Mouse (Mus musculus) limb, embryonic 15.5 days (tissue): ENCODE data around the gene Tdrkh. TPM values are rescaled to one million over a fixed set of nuclear protein-coding genes. Genes with fewer than 3 reads are reported as not detected.

Experiments
- ATAC-seq: fragments of 200-750 bp; cut with Nextera tagmentation; 2 replicates; pipeline ENCODE4 v1.8.0; 2017; ENCODE audit warnings: low read depth, moderate TSS enrichment; ENCODE audit not compliant: insufficient number of reproducible peaks, low FRiP score, low TSS enrichment
- H3K27ac ChIP-seq: fragments of 300-500 bp; sonication (generic); 2 replicates; pipeline ENCODE4 v1.5.1; 2015; ENCODE audit warnings: moderate library complexity, mild to moderate bottlenecking, inconsistent platforms
- H3K27me3 ChIP-seq: fragments of 300-500 bp; sonication (generic); 2 replicates; pipeline ENCODE4 v1.6.1; 2015; ENCODE audit warnings: inconsistent platforms
- H3K36me3 ChIP-seq: fragments of 300-500 bp; sonication (generic); 2 replicates; pipeline ENCODE4 v1.6.1; 2015; ENCODE audit warnings: inconsistent platforms
- H3K4me1 ChIP-seq: fragments of 300-500 bp; sonication (generic); 2 replicates; pipeline ENCODE4 v1.6.1; 2015; ENCODE audit warnings: inconsistent platforms
- H3K4me2 ChIP-seq: fragments of 300-500 bp; sonication (generic); 2 replicates; pipeline ENCODE4 v1.6.1; 2015; ENCODE audit warnings: mild to moderate bottlenecking, inconsistent platforms
- H3K4me3 ChIP-seq: fragments of 300-500 bp; sonication (generic); 2 replicates; pipeline ENCODE4 v1.5.1; 2015; ENCODE audit warnings: mild to moderate bottlenecking, inconsistent platforms
- H3K9ac ChIP-seq: fragments of 300-500 bp; sonication (generic); 2 replicates; pipeline ENCODE4 v1.6.1; 2015; ENCODE audit warnings: inconsistent platforms
- H3K9me3 ChIP-seq: fragments of 300-500 bp; sonication (generic); 2 replicates; pipeline ENCODE4 v1.6.1; 2016; ENCODE audit warnings: inconsistent platforms
- WGBS: fragments of 180-500 bp; shearing (Covaris S2); methylation state at CpG from one replicate; pipeline ENCODE4 v1.1.7; 2015; 5-methylcytosine and 5-hydroxymethylcytosine counted together
- polyA plus RNA-seq: library from polyadenylated mRNA; unstranded; fragments of >200 nt; fragmentation: Nextera tagmentation; extraction: Ambion mirVana; gene quantifications from 2 replicates; pipeline ENCODE4 v1.2.1, GENCODE M21; 2015

Tdrkh gene
- polyA plus RNA-seq, 1 experiment from 2014 or later = 6.7 TPM

- Histone ChIP-seq H3K36me3 (no peaks in the 10 kb centered on the region), H3K9ac (no peak overlapping the region), H3K9me3 (no peaks in the 10 kb centered on the region), H3K27me3 (no peaks in the 10 kb centered on the region), H3K27ac (no peak overlapping the region), H3K4me3 (no peak overlapping the region), H3K4me1 (no peaks in the 10 kb centered on the region), H3K4me2 (no peak overlapping the region)
- no peak for ATAC-seq
- WGBS = 75% methylated on average over 2 of the region's 2 CpGs
Observed at GRCm38 (mm10) chr3:94430980-94431379, 17.9 kb downstream of the Tdrkh start.

GRCm38 (mm10) chr3:94434305-94434704, 21.2 kb downstream of the Tdrkh start:
- H3K4me3 ChIP-seq = no peak overlapping the region
- ATAC-seq = no peak
- H3K27me3 ChIP-seq = no peaks in the 10 kb centered on the region
- no peak overlapping the region for H3K27ac ChIP-seq
- 95% methylated on average over 2 of the region's 2 CpGs for WGBS
- no peaks in the 10 kb centered on the region for H3K36me3 ChIP-seq
- no peaks in the 10 kb centered on the region for H3K4me1 ChIP-seq
- H3K9me3 ChIP-seq = no peaks in the 10 kb centered on the region
- no peak overlapping the region for H3K9ac ChIP-seq
- H3K4me2 ChIP-seq = no peak overlapping the region

GRCm38 (mm10) chr3:94436420-94436819, 23.3 kb downstream of the Tdrkh start:
- Histone ChIP-seq H3K4me2 (no peak overlapping the region), H3K36me3 (no peaks in the 10 kb centered on the region), H3K27ac (no peak overlapping the region), H3K4me3 (no peak overlapping the region), H3K27me3 (peaks cover 6% of the 10 kb centered on the region; the same call in 1 of the 2 replicates), H3K4me1 (no peaks in the 10 kb centered on the region), H3K9ac (no peak overlapping the region), H3K9me3 (no peaks in the 10 kb centered on the region)
- no peak for ATAC-seq
- 77% methylated on average over 9 of the region's 9 CpGs for WGBS

- Histone ChIP-seq H3K27me3 (peaks cover 6% of the 10 kb centered on the region; the same call in 1 of the 2 replicates), H3K27ac (no peak overlapping the region), H3K36me3 (peaks cover 15% of the 10 kb centered on the region), H3K9me3 (no peaks in the 10 kb centered on the region), H3K4me2 (no peak overlapping the region), H3K9ac (no peak overlapping the region), H3K4me3 (no peak overlapping the region), H3K4me1 (peaks cover 12% of the 10 kb centered on the region)
- ATAC-seq = no peak
- WGBS = 43% methylated on average over 3 of the region's 3 CpGs
Observed at GRCm38 (mm10) chr3:94441182-94441581, 28.1 kb downstream of the Tdrkh start.

- H3K27ac ChIP-seq = peak within 1 kb of the TSS; percentile 57; the same call in 1 of the 2 replicates
- peak within 1 kb of the TSS; percentile 80 for H3K4me2 ChIP-seq
- peaks cover 34% of the 10 kb centered on the region for H3K36me3 ChIP-seq
- WGBS = under 1% methylated on average over 39 of the region's 39 CpGs
- peak within 1 kb of the TSS; percentile 91 for H3K9ac ChIP-seq
- H3K4me1 ChIP-seq = peaks cover 12% of the 10 kb centered on the region
- peaks cover 6% of the 10 kb centered on the region; the same call in 1 of the 2 replicates for H3K27me3 ChIP-seq
- no peaks in the 10 kb centered on the region for H3K9me3 ChIP-seq
- peak within 1 kb of the TSS; percentile 96 for H3K4me3 ChIP-seq
- ATAC-seq = peak; percentile 94
Observed at GRCm38 (mm10) chr3:94442951-94443596, 30.0 kb downstream of the Tdrkh start, which contains the start of gene Mrpl9. Gene Mrpl9 (plus strand): TSS chr3:94443318.

- peaks cover 12% of the 10 kb centered on the region for H3K4me1 ChIP-seq
- H3K4me2 ChIP-seq = peak within 1 kb of the TSS; percentile 80
- ATAC-seq = 0 out of 2 replicates have a peak, but pooled peaks have one; percentile 31
- peak within 1 kb of the TSS; percentile 96 for H3K4me3 ChIP-seq
- peak within 1 kb of the TSS; percentile 91 for H3K9ac ChIP-seq
- under 1% methylated on average over 24 of the region's 24 CpGs for WGBS
- H3K9me3 ChIP-seq = no peaks in the 10 kb centered on the region
- peak within 1 kb of the TSS; percentile 57; the same call in 1 of the 2 replicates for H3K27ac ChIP-seq
- H3K27me3 ChIP-seq = peaks cover 6% of the 10 kb centered on the region; the same call in 1 of the 2 replicates
- peaks cover 38% of the 10 kb centered on the region for H3K36me3 ChIP-seq
Observed at GRCm38 (mm10) chr3:94443597-94443964, 30.5 kb downstream of the Tdrkh start, which contains the start of gene Oaz3. Gene Oaz3 (minus strand): TSS chr3:94443915.

- ATAC-seq = no peak
- peaks cover 4% of the 10 kb centered on the region; the same call in 1 of the 2 replicates for H3K4me1 ChIP-seq
- no peaks in the 10 kb centered on the region for H3K27me3 ChIP-seq
- no peak overlapping the region for H3K4me2 ChIP-seq
- no peak overlapping the region for H3K9ac ChIP-seq
- 79% methylated on average over 2 of the region's 2 CpGs for WGBS
- H3K4me3 ChIP-seq = no peak overlapping the region
- H3K27ac ChIP-seq = no peak overlapping the region
- H3K36me3 ChIP-seq = peaks cover 53% of the 10 kb centered on the region
- H3K9me3 ChIP-seq = no peaks in the 10 kb centered on the region
Observed at GRCm38 (mm10) chr3:94449377-94449776, 36.3 kb downstream of the Tdrkh start.

GRCm38 (mm10) chr3:94456529-94457000, 43.5 kb downstream of the Tdrkh start:
- 2% methylated on average over 12 of the region's 12 CpGs for whole genome bisulfite sequencing
- 0 out of 2 replicates have a peak, but pooled peaks cover 8% of the 10 kb centered on the region for H3K27me3 ChIP-seq
- no peaks in the 10 kb centered on the region for H3K4me1 ChIP-seq
- no peak overlapping the region for H3K27ac ChIP-seq
- no peaks in the 10 kb centered on the region for H3K36me3 ChIP-seq
- H3K4me3 ChIP-seq = peak overlapping the region; percentile 35
- no peak overlapping the region for H3K9ac ChIP-seq
- peak; percentile 42; the same call in 1 of the 2 replicates for ATAC-seq
- no peaks in the 10 kb centered on the region for H3K9me3 ChIP-seq
- peak overlapping the region; percentile 41 for H3K4me2 ChIP-seq

GRCm38 (mm10) chr3:94457055-94457454, 44.0 kb downstream of the Tdrkh start:
- no peak overlapping the region for H3K9ac ChIP-seq
- no peak for ATAC-seq
- H3K4me1 ChIP-seq = no peaks in the 10 kb centered on the region
- H3K36me3 ChIP-seq = no peaks in the 10 kb centered on the region
- 64% methylated on average over 3 of the region's 3 CpGs for WGBS
- no peak overlapping the region for H3K27ac ChIP-seq
- H3K4me2 ChIP-seq = peak overlapping the region; percentile 41; the same call in 1 of the 2 replicates
- no peak overlapping the region for H3K4me3 ChIP-seq
- no peaks in the 10 kb centered on the region for H3K9me3 ChIP-seq
- 0 out of 2 replicates have a peak, but pooled peaks cover 8% of the 10 kb centered on the region for H3K27me3 ChIP-seq

GRCm38 (mm10) chr3:94459834-94460233, 46.8 kb downstream of the Tdrkh start:
- Histone ChIP-seq H3K4me3 (no peak overlapping the region), H3K9ac (no peak overlapping the region), H3K36me3 (no peaks in the 10 kb centered on the region), H3K4me2 (no peak overlapping the region), H3K9me3 (no peaks in the 10 kb centered on the region), H3K4me1 (no peaks in the 10 kb centered on the region), H3K27me3 (0 out of 2 replicates have a peak, but pooled peaks cover 4% of the 10 kb centered on the region), H3K27ac (no peak overlapping the region)
- WGBS = 94% methylated on average over 2 of the region's 2 CpGs
- no peak for ATAC-seq

- Histone ChIP-seq H3K9ac (no peak overlapping the region), H3K27ac (no peak overlapping the region), H3K36me3 (no peaks in the 10 kb centered on the region), H3K4me1 (peaks cover 2% of the 10 kb centered on the region; the same call in 1 of the 2 replicates), H3K27me3 (no peaks in the 10 kb centered on the region), H3K4me3 (no peak overlapping the region), H3K9me3 (no peaks in the 10 kb centered on the region), H3K4me2 (no peak overlapping the region)
- no peak for ATAC-seq
- WGBS = 60% methylated on average over 11 of the region's 11 CpGs
Observed at GRCm38 (mm10) chr3:94463926-94464578, 51.0 kb downstream of the Tdrkh start.
